Mouse (Mus musculus) limb, embryonic 15.5 days (tissue): Measurements from ENCODE around the gene Mbnl1. TPM values are rescaled to one million over a fixed set of nuclear protein-coding genes. Genes with fewer than 3 reads are reported as not detected.
"Not testable (repeated sequence)": the region's sequence is repeated elsewhere in the genome, so short reads cannot be mapped to it uniquely, and the experiment has no call there.

Experiments
- ATAC-seq: fragments of 200-750 bp; cut with Nextera tagmentation; 2 replicates; pipeline ENCODE4 v1.8.0; 2017; ENCODE audit warnings: low read depth, moderate TSS enrichment; ENCODE audit not compliant: insufficient number of reproducible peaks, low FRiP score, low TSS enrichment
- H3K27ac ChIP-seq: fragments of 300-500 bp; sonication (generic); 2 replicates; pipeline ENCODE4 v1.5.1; 2015; ENCODE audit warnings: moderate library complexity, mild to moderate bottlenecking, inconsistent platforms
- H3K27me3 ChIP-seq: fragments of 300-500 bp; sonication (generic); 2 replicates; pipeline ENCODE4 v1.6.1; 2015; ENCODE audit warnings: inconsistent platforms
- H3K36me3 ChIP-seq: fragments of 300-500 bp; sonication (generic); 2 replicates; pipeline ENCODE4 v1.6.1; 2015; ENCODE audit warnings: inconsistent platforms
- H3K4me1 ChIP-seq: fragments of 300-500 bp; sonication (generic); 2 replicates; pipeline ENCODE4 v1.6.1; 2015; ENCODE audit warnings: inconsistent platforms
- H3K4me2 ChIP-seq: fragments of 300-500 bp; sonication (generic); 2 replicates; pipeline ENCODE4 v1.6.1; 2015; ENCODE audit warnings: mild to moderate bottlenecking, inconsistent platforms
- H3K4me3 ChIP-seq: fragments of 300-500 bp; sonication (generic); 2 replicates; pipeline ENCODE4 v1.5.1; 2015; ENCODE audit warnings: mild to moderate bottlenecking, inconsistent platforms
- H3K9ac ChIP-seq: fragments of 300-500 bp; sonication (generic); 2 replicates; pipeline ENCODE4 v1.6.1; 2015; ENCODE audit warnings: inconsistent platforms
- H3K9me3 ChIP-seq: fragments of 300-500 bp; sonication (generic); 2 replicates; pipeline ENCODE4 v1.6.1; 2016; ENCODE audit warnings: inconsistent platforms
- WGBS: fragments of 180-500 bp; shearing (Covaris S2); methylation state at CpG from one replicate; pipeline ENCODE4 v1.1.7; 2015; 5-methylcytosine and 5-hydroxymethylcytosine counted together
- polyA plus RNA-seq: library from polyadenylated mRNA; unstranded; fragments of >200 nt; fragmentation: Nextera tagmentation; extraction: Ambion mirVana; gene quantifications from 2 replicates; pipeline ENCODE4 v1.2.1, GENCODE M21; 2015

The Mbnl1 gene
- polyA plus RNA-seq, result 109 and 113 TPM in 2 replicates

DNA sequence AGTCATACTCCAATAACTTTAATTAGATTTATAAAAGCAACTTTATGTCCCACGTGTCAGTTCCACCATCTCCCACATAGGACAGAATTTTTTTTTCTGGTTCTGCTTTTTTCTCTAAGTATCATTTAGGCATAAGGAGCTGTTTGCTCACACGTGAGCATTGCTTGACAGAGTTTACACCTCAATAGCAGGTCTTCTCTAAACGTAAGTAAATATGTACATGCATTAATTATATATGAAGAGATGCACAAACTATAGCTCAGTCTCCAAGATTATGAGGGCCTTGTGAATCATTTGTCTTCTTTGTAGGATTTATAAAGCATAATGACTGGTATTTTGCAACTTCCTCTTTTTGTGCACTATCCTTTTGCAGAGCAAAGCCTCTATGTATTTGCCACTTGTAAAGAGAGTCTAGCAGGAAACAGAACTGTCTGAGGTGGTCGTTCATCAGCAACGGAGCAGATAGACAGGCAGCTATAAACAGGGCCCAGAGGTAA lies at the start of gene Mbnl1:
Gene Mbnl1 (plus strand): TSS at position 150 of the 497 bp plus-strand sequence.
- no peak for ATAC-seq
- H3K27ac ChIP-seq, result no peak within 1 kb of the TSS
- WGBS, result 54% methylated on average over 5 of the region's 5 CpGs
- no peaks in the 10 kb centered on the region for H3K4me1 ChIP-seq
- no peaks in the 10 kb centered on the region for H3K27me3 ChIP-seq
- no peak within 1 kb of the TSS for H3K4me3 ChIP-seq
- H3K9ac ChIP-seq, result no peak within 1 kb of the TSS
- no peaks in the 10 kb centered on the region for H3K9me3 ChIP-seq
- H3K36me3 ChIP-seq, result no peaks in the 10 kb centered on the region
- H3K4me2 ChIP-seq, result no peak within 1 kb of the TSS

DNA sequence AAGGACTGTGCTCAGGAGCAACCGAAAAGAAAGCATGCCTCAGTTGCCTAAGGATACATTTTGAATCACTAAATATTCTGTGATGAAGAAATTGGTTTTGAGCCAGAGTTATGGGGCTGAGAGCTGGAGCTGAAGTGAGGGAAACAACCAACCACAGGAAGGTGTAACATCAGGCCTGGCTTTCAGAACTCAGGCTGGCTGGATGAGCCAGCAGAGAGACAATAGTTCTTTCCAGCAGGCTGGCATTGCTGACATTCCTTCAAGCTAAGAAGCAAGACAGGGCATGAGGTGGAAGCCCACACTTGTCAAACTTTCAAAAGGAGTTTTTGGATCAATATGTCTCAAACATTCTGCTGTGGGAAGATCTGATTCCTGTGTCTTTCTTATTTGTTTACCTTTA lies 48.5 kb upstream of the Mbnl1 start:
- WGBS, result 71% methylated on average over 1 of the region's 1 CpGs

DNA sequence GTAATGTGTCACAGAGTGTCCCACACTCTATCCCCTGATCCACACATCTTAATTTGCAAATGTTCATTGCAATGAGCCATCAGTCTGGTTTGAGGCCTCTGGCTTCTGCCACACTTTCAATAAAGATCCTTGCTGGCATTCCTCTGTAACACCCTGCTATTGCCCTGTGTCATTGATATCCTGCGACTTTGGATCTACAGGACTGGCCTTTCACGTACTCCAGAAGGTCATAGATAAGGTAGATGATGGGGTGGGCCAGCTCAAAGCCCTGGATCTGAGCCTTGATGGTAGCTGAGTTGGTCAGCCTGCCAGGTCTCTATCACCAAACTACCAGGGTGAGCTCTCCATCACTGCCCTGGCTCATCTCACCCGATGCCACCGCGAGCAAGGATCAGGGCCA lies 43.6 kb upstream of the Mbnl1 start:
- Histone ChIP-seq H3K4me1 (0 out of 2 replicates have a peak, but pooled peaks cover 2% of the 10 kb centered on the region), H3K27me3 (no peaks in the 10 kb centered on the region), H3K27ac (no peak overlapping the region), H3K9me3 (no peaks in the 10 kb centered on the region), H3K9ac (no peak overlapping the region), H3K4me3 (no peak overlapping the region), H3K4me2 (no peak overlapping the region), H3K36me3 (no peaks in the 10 kb centered on the region)
- ATAC-seq, result no peak
- WGBS, result 93% methylated on average over 5 of the region's 5 CpGs

More for the DNA sequence above, 48.5 kb upstream of the Mbnl1 start:
- no peak for ATAC-seq
- H3K36me3 ChIP-seq, result no peaks in the 10 kb centered on the region
- H3K4me1 ChIP-seq, result 0 out of 2 replicates have a peak, but pooled peaks cover 2% of the 10 kb centered on the region
- no peak overlapping the region for H3K27ac ChIP-seq
- H3K9me3 ChIP-seq, result no peaks in the 10 kb centered on the region
- no peaks in the 10 kb centered on the region for H3K27me3 ChIP-seq
- no peak overlapping the region for H3K9ac ChIP-seq
- no peak overlapping the region for H3K4me3 ChIP-seq
- H3K4me2 ChIP-seq, result no peak overlapping the region

DNA sequence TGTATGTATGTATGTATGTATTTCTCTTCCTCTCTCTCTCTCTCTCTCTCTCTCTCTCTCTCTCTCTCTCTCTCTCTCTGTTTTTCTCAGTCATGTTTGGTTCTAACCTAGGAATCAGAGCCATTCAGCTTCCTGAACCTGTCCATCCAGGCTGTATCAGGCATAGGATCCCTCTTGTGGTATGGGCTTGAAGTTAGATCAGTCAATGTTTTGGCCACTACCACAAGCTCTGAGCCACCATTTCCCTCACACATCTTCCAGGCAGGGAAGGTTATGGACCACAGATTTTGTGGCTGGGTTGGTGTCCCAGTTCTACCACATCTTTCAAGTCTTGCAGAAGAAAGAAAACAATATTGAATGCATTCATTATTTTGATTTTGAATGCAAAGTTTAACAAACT lies 35.4 kb upstream of the Mbnl1 start:
- Histone ChIP-seq H3K27me3 (no peaks in the 10 kb centered on the region), H3K9ac (no peak overlapping the region), H3K9me3 (no peaks in the 10 kb centered on the region), H3K36me3 (no peaks in the 10 kb centered on the region), H3K27ac (no peak overlapping the region), H3K4me1 (no peaks in the 10 kb centered on the region), H3K4me2 (no peak overlapping the region), H3K4me3 (no peak overlapping the region)
- ATAC-seq, result no peak

DNA sequence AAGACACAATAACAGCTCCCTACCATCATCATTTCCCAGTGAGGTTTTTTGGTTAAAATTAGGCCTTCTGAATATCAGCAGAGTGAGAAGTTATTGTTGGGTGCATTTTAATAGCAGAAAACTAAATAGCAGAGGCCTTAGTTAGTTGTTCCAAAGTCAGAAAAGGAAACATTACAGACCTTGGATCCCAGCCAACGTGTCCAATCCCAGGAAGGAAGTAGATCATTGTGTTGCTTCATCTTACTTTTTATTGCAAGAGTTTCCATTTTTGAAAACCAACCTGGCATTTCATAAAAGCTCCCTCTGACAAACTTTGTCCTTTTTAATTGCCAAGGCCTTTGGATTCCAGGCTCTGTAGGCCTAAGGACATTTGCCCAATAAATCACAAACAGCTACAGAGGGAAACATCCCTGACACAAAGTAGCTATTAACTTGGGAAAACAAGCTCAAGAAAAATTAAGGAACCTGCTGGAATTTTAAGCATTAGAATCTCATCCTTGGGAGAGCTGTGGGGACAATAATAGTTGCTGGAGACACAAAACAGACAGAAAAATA lies 34.9 kb upstream of the Mbnl1 start:
- Histone ChIP-seq H3K4me2 (no peak overlapping the region), H3K4me1 (no peaks in the 10 kb centered on the region), H3K4me3 (no peak overlapping the region), H3K9me3 (no peaks in the 10 kb centered on the region), H3K9ac (no peak overlapping the region), H3K36me3 (no peaks in the 10 kb centered on the region), H3K27me3 (no peaks in the 10 kb centered on the region), H3K27ac (no peak overlapping the region; the same call in 1 of the 2 replicates)
- no peak for ATAC-seq
- WGBS, result 51% methylated on average over 1 of the region's 1 CpGs

DNA sequence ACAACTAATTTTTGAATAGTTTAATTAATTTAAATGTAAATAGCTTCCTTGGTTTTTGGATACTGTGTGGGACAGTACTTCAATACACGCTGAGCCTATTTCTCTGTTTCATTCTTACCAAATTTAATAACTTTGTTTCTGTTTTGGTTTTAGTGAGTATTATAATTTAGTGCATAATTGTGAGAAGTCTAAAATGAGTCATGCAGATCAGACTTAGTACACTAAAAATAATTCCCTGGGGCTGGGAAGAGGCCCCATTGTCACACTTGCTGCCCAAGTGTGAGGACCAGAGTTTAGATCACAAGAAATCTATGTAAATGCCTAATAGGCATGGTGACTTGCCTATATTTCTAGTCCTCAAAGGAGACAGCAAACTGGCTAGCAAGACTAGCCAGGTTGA lies 33.9 kb upstream of the Mbnl1 start:
- 93% methylated on average over 1 of the region's 1 CpGs for WGBS
- Histone ChIP-seq H3K27ac (no peak overlapping the region), H3K27me3 (no peaks in the 10 kb centered on the region), H3K36me3 (no peaks in the 10 kb centered on the region), H3K4me2 (no peak overlapping the region), H3K4me3 (no peak overlapping the region), H3K4me1 (no peaks in the 10 kb centered on the region), H3K9ac (no peak overlapping the region), H3K9me3 (no peaks in the 10 kb centered on the region)
- no peak for ATAC-seq

DNA sequence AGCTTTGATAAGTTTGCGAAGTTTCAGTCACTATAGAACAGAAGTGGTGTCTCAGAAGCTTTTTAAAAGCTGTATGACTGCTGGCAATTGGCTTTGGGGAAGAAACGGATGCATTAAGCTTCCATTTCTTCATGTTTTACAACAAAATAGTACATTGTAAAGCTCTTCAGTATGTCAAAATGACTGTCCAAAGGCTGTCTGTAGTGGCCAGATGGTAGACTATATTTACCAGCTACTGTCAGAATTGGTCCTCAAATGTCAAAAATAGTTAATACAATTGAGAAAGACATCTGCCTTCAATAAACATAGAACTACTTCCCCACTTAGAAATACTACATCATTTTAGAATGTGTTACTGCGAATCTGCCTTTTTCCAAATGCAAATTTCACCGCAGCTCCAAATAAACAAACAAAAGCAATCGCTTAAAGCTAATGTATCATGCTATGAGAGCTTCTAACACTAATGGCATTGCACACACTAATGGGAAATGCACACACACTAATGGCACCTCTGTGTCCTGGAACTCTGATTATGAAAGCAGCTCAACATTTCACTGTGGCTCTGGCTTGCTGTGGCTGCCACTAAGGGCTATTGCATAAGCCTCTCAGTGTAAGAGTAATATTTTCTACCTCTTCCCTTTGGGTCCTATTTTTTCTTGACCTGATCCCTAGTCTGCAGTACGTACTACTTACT lies 10.7 kb upstream of the Mbnl1 start:
- Histone ChIP-seq H3K36me3 (no peaks in the 10 kb centered on the region), H3K4me3 (no peak overlapping the region), H3K27me3 (no peaks in the 10 kb centered on the region), H3K4me2 (no peak overlapping the region), H3K9me3 (no peaks in the 10 kb centered on the region), H3K4me1 (no peaks in the 10 kb centered on the region), H3K27ac (no peak overlapping the region), H3K9ac (no peak overlapping the region)
- 76% methylated on average over 6 of the region's 6 CpGs for WGBS
- ATAC-seq, result no peak

DNA sequence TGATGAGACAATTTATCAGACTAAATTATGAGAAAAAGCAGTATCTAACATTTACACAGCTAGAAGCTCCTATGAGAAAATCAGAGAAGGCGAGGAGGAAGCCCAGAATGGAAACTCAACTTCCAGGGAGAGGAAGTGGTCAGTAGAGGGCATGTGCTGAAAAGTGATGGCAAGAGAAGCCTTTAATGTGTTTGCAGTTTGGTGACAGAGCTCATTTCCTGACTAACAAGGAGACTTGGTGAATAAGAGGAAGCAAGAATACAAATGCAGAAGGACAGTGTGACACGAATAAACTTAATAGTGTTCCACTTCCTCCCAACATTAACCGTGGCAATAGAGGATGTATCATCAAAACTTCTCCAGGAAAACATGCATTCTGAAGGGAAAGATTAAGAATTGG lies 4.0 kb upstream of the Mbnl1 start:
- H3K27me3 ChIP-seq, H3K36me3 ChIP-seq, H3K4me2 ChIP-seq, H3K9ac ChIP-seq, H3K27ac ChIP-seq, H3K9me3 ChIP-seq, H3K4me1 ChIP-seq, H3K4me3 ChIP-seq, ATAC-seq: not testable (repeated sequence)
- 80% methylated on average over 2 of the region's 3 CpGs for WGBS

DNA sequence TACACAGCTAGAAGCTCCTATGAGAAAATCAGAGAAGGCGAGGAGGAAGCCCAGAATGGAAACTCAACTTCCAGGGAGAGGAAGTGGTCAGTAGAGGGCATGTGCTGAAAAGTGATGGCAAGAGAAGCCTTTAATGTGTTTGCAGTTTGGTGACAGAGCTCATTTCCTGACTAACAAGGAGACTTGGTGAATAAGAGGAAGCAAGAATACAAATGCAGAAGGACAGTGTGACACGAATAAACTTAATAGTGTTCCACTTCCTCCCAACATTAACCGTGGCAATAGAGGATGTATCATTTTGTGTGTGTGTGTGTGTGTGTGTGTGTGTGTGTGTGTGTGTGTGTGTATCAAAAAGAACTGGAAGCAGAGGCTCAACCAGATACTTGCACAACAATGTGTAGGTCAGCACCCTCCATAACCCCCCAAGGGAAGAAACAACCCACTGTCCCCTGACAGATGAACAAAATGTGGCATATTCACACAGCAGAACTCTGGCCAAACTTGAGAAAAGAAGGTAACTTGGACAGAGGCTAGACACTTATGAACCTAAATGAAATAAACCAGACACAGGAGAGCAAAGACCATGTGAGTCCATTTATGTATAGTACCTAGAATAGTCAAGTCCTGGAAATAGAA lies 3.3 kb upstream of the Mbnl1 start:
- not testable (repeated sequence) for H3K4me3 ChIP-seq, ATAC-seq, H3K36me3 ChIP-seq, H3K27me3 ChIP-seq, H3K9me3 ChIP-seq, H3K27ac ChIP-seq, H3K4me2 ChIP-seq, H3K4me1 ChIP-seq, H3K9ac ChIP-seq
- 83% methylated on average over 2 of the region's 3 CpGs for WGBS

DNA sequence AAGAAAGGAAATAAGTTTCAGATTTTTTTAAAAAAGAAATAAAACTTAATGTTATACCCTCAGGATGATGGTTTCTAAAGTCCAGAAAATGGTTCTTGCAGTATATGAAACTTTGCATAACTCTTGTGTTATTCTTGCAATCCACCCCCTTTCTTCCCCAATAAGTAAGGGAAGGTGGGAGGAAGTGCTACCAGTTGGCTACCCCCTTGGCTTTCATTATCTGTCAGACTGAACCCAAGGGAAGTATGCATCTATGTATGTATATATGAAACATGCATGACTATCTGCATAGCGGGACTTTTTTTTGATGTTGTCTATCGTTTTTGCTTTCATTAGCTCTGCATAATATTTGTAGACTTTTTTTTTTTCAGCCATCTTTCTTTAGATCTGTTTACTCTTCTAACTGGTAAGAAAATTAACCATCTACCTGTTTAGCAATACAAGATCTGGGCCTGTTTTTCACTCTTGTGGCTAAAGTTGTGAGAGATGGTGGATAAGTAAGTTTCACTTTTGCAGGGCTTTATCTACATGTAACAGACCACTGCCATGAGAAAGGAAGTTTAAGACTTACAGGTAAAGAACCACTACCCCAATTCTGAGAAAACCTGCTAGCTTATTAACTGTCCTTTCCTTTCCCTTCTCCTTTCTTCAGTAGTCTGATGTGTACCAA lies 484 bp upstream of the Mbnl1 start:
- no peaks in the 10 kb centered on the region for H3K9me3 ChIP-seq
- no peak overlapping the region for H3K9ac ChIP-seq
- no peak overlapping the region for H3K27ac ChIP-seq
- no peaks in the 10 kb centered on the region for H3K36me3 ChIP-seq
- no peaks in the 10 kb centered on the region for H3K27me3 ChIP-seq
- no peak overlapping the region for H3K4me3 ChIP-seq
- H3K4me1 ChIP-seq, result no peaks in the 10 kb centered on the region
- WGBS, result 94% methylated on average over 2 of the region's 2 CpGs
- no peak overlapping the region for H3K4me2 ChIP-seq
- no peak for ATAC-seq

DNA sequence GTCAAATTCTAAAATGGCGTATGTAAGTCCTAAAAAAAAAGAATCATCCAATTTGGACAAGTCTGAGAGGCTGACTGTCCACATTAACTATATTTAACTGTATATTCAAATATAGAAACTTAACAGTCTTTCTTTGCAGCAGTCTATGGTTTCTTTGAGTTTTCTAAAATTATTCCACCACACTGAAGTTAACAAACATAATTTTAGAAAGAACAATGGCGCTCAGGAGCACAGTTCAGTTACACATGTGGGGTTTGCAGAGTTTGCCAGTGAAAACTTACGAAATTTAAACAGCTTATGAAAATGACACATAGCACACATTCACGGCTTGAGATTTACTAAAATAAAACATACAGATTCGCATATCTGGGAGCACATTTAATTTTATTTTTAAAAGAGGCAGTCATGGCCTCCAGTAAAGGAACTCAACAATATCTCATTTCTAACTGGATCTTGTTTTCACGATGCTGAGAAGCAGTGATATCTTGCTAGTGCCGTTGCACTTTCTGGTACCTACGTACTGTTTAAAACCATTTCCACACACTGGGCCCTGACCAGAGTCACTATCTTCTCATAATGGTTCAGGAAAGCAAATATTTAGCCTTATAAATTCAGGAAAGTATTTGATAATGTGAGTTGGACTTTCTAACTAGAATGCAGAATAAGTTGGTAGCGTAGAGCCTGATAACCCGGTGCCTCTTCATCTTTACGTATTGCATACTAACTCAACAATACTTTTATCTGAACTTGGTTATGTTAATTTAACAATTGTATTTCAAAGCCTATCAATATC lies 1.4 kb downstream of the Mbnl1 start:
- Histone ChIP-seq H3K9ac (no peak overlapping the region), H3K4me2 (no peak overlapping the region), H3K9me3 (no peaks in the 10 kb centered on the region), H3K36me3 (no peaks in the 10 kb centered on the region), H3K4me1 (no peaks in the 10 kb centered on the region), H3K4me3 (no peak overlapping the region), H3K27me3 (no peaks in the 10 kb centered on the region), H3K27ac (no peak overlapping the region)
- no peak for ATAC-seq
- 83% methylated on average over 11 of the region's 11 CpGs for WGBS
